Mouse (Mus musculus) MEL (cell line): Measurements from ENCODE around the gene Hat1. TPM values are rescaled to one million over a fixed set of nuclear protein-coding genes. Genes with fewer than 3 reads are reported as not detected.
A peak's percentile ranks its signal among the peaks of the same experiment; 100 is the strongest.

Experiments used
- DNase-seq: peaks from one replicate; pipeline ENCODE4 v3.0.0; 2011; ENCODE audit warnings: low read depth, low spot score
- H3K27ac ChIP-seq: 2 replicates; pipeline ENCODE4 v1.5.1; 2012; ENCODE audit warnings: low read depth, mild to moderate bottlenecking, control low read depth, low read length, moderate library complexity; ENCODE audit not compliant: control insufficient read depth
- H3K27me3 ChIP-seq, 2 experiments: fragments of 150-350 bp in 1 of 2; sonication (generic) in 1 of 2; 2 replicates each; pipeline ENCODE4 v1.6.1; 2012; ENCODE audit warnings: low read length in 2 of 2, mild to moderate bottlenecking in 2 of 2, improper control_type of control experiment in 1 of 2, moderate library complexity in 1 of 2; ENCODE audit not compliant: insufficient read depth in 2 of 2, control insufficient read depth in 1 of 2
- H3K36me3 ChIP-seq, 2 experiments: 2 replicates each; pipeline ENCODE4 v1.6.1; 2012 to 2014; ENCODE audit warnings: low read length in 2 of 2, improper control_type of control experiment in 1 of 2, inconsistent platforms in 1 of 2, mild to moderate bottlenecking in 1 of 2; ENCODE audit not compliant: insufficient read depth in 2 of 2, control insufficient read depth in 1 of 2
- H3K4me1 ChIP-seq, 2 experiments: fragments of 150-350 bp in 1 of 2; sonication (generic) in 1 of 2; 2 replicates each; pipeline ENCODE4 v1.6.1; 2012; ENCODE audit warnings: low read length in 2 of 2, improper control_type of control experiment in 1 of 2, mild to moderate bottlenecking in 1 of 2; ENCODE audit not compliant: insufficient read depth in 2 of 2, control insufficient read depth in 1 of 2
- H3K4me3 ChIP-seq, 2 experiments: fragments of 150-350 bp in 1 of 2; sonication (generic) in 1 of 2; 2 replicates each; pipeline ENCODE4 v1.5.1; 2012; ENCODE audit warnings: low read depth in 2 of 2, low read length in 2 of 2, mild to moderate bottlenecking in 2 of 2, moderate library complexity in 2 of 2, control low read depth in 1 of 2, improper control_type of control experiment in 1 of 2; ENCODE audit not compliant: control insufficient read depth in 1 of 2, insufficient read depth in 1 of 2
- H3K79me2 ChIP-seq: 2 replicates; pipeline ENCODE4 v1.6.1; 2012; ENCODE audit warnings: mild to moderate bottlenecking, low read length, moderate library complexity; ENCODE audit not compliant: control insufficient read depth, poor library complexity, insufficient read depth
- H3K9ac ChIP-seq: 2 replicates; pipeline ENCODE4 v1.6.1; 2012; ENCODE audit warnings: low read depth, mild to moderate bottlenecking, control low read depth, low read length, moderate library complexity; ENCODE audit not compliant: control insufficient read depth, poor library complexity, severe bottlenecking
- H3K9me3 ChIP-seq: fragments of 150-350 bp; sonication (generic); replicated peaks from 2 replicates; pipeline ENCODE4 v1.6.1; 2012; ENCODE audit warnings: mild to moderate bottlenecking, low read length, improper control_type of control experiment, moderate library complexity; ENCODE audit not compliant: insufficient read depth
- BHLHE40 ChIP-seq: IDR thresholded peaks from 2 replicates; pipeline ENCODE4 v1.6.1; 2012; ENCODE audit warnings: low read depth, mild to moderate bottlenecking, inconsistent platforms, low read length, improper control_type of control experiment, borderline replicate concordance
- CHD1 ChIP-seq: IDR thresholded peaks from 2 replicates; pipeline ENCODE4 v1.6.1; 2012; ENCODE audit warnings: low read depth, mild to moderate bottlenecking, inconsistent platforms, low read length, improper control_type of control experiment
- CHD2 ChIP-seq: IDR thresholded peaks from 2 replicates; pipeline ENCODE4 v1.6.1; 2011; ENCODE audit warnings: low read length, improper control_type of control experiment
- E2F4 ChIP-seq: IDR thresholded peaks from 2 replicates; pipeline ENCODE4 v1.6.1; 2011; ENCODE audit warnings: low read depth, low read length, improper control_type of control experiment, borderline replicate concordance
- ELF1 ChIP-seq: IDR thresholded peaks from 2 replicates; pipeline ENCODE4 v1.6.1; 2014; ENCODE audit warnings: low read depth, mild to moderate bottlenecking, inconsistent platforms, low read length, improper control_type of control experiment, moderate library complexity
- EP300 ChIP-seq, 2 experiments: IDR thresholded peaks; 2 replicates each; pipeline ENCODE4 v1.6.1; 2011; ENCODE audit warnings: improper control_type of control experiment in 2 of 2, low read length in 2 of 2, low read depth in 1 of 2, mild to moderate bottlenecking in 1 of 2
- ETS1 ChIP-seq: IDR thresholded peaks from 2 replicates; pipeline ENCODE4 v1.6.1; 2012; ENCODE audit warnings: low read depth, mild to moderate bottlenecking, inconsistent platforms, low read length, improper control_type of control experiment, moderate library complexity
- GABPA ChIP-seq: IDR thresholded peaks from 2 replicates; pipeline ENCODE4 v1.6.1; 2012; ENCODE audit warnings: low read depth, mild to moderate bottlenecking, inconsistent platforms, low read length, improper control_type of control experiment, moderate library complexity
- GATA1 ChIP-seq: IDR thresholded peaks from 2 replicates; pipeline ENCODE4 v1.6.1; 2011; ENCODE audit warnings: low read depth, low read length, improper control_type of control experiment
- HCFC1 ChIP-seq: IDR thresholded peaks from 2 replicates; pipeline ENCODE4 v1.6.1; 2012; ENCODE audit warnings: low read depth, mild to moderate bottlenecking, inconsistent platforms, low read length, improper control_type of control experiment, moderate library complexity
- JUND ChIP-seq: IDR thresholded peaks from 2 replicates; pipeline ENCODE4 v1.6.1; 2011; ENCODE audit warnings: low read depth, mild to moderate bottlenecking, improper control_type of control experiment, low read length
- KAT2A ChIP-seq: conservative IDR thresholded peaks from 2 replicates; pipeline ENCODE4 v1.6.1; 2012; ENCODE audit warnings: low read depth, low read length, improper control_type of control experiment, inconsistent platforms
- MAFK ChIP-seq: IDR thresholded peaks from 2 replicates; pipeline ENCODE4 v1.6.1; 2011; ENCODE audit warnings: low read depth, mild to moderate bottlenecking, low read length, improper control_type of control experiment, borderline replicate concordance
- MAX ChIP-seq: IDR thresholded peaks from 2 replicates; pipeline ENCODE4 v1.6.1; 2011; ENCODE audit warnings: low read length, improper control_type of control experiment
- MAZ ChIP-seq: IDR thresholded peaks from 2 replicates; pipeline ENCODE4 v1.6.1; 2012; ENCODE audit warnings: low read depth, mild to moderate bottlenecking, inconsistent platforms, low read length, improper control_type of control experiment
- MEF2A ChIP-seq: IDR thresholded peaks from 2 replicates; pipeline ENCODE4 v1.6.1; 2014; ENCODE audit warnings: low read depth, mild to moderate bottlenecking, inconsistent platforms, low read length, improper control_type of control experiment; ENCODE audit not compliant: poor library complexity, insufficient replicate concordance, severe bottlenecking; ENCODE audit errors: extremely low read depth
- MXI1 ChIP-seq: IDR thresholded peaks from 2 replicates; pipeline ENCODE4 v1.6.1; 2011; ENCODE audit warnings: mild to moderate bottlenecking, low read depth, low read length, improper control_type of control experiment
- NELFE ChIP-seq: IDR thresholded peaks from 2 replicates; pipeline ENCODE4 v1.6.1; 2011; ENCODE audit warnings: low read depth, low read length, improper control_type of control experiment
- NRF1 ChIP-seq: IDR thresholded peaks from 2 replicates; pipeline ENCODE4 v1.6.1; 2014; ENCODE audit warnings: low read depth, mild to moderate bottlenecking, inconsistent platforms, low read length, improper control_type of control experiment, moderate library complexity; ENCODE audit not compliant: poor library complexity, insufficient read depth, severe bottlenecking
- POLR2A ChIP-seq, 2 experiments: IDR thresholded peaks; 2 replicates each; pipeline ENCODE4 v1.6.1; 2011 to 2012; ENCODE audit warnings: low read length in 2 of 2, mild to moderate bottlenecking in 2 of 2, control low read depth in 1 of 2, improper control_type of control experiment in 1 of 2, low read depth in 1 of 2, moderate library complexity in 1 of 2; ENCODE audit not compliant: control insufficient read depth in 1 of 2, insufficient read depth in 1 of 2, poor library complexity in 1 of 2
- POLR2AphosphoS2 ChIP-seq: IDR thresholded peaks from 2 replicates; pipeline ENCODE4 v1.6.1; 2011; ENCODE audit warnings: low read length, improper control_type of control experiment
- POLR2AphosphoS5 ChIP-seq: IDR thresholded peaks from 2 replicates; pipeline ENCODE4 v1.6.1; 2012; ENCODE audit warnings: low read depth, borderline replicate concordance, mild to moderate bottlenecking, inconsistent platforms, low read length, moderate library complexity, mixed read lengths
- RAD21 ChIP-seq: IDR thresholded peaks from 2 replicates; pipeline ENCODE4 v1.6.1; 2011; ENCODE audit warnings: mild to moderate bottlenecking, low read depth, low read length, improper control_type of control experiment
- SIN3A ChIP-seq: IDR thresholded peaks from 2 replicates; pipeline ENCODE4 v1.6.1; 2012; ENCODE audit warnings: low read length, improper control_type of control experiment, inconsistent platforms
- SMC3 ChIP-seq: IDR thresholded peaks from 2 replicates; pipeline ENCODE4 v1.6.1; 2011; ENCODE audit warnings: low read depth, low read length, improper control_type of control experiment
- TBP ChIP-seq: IDR thresholded peaks from 2 replicates; pipeline ENCODE4 v1.8.0; 2011; ENCODE audit warnings: low read depth, low read length, improper control_type of control experiment
- TCF12 ChIP-seq: IDR thresholded peaks from 2 replicates; pipeline ENCODE4 v1.6.1; 2014; ENCODE audit warnings: low read depth, mild to moderate bottlenecking, inconsistent platforms, low read length, improper control_type of control experiment, moderate library complexity
- UBTF ChIP-seq: IDR thresholded peaks from 2 replicates; pipeline ENCODE4 v1.6.1; 2012; ENCODE audit warnings: low read depth, mild to moderate bottlenecking, inconsistent platforms, low read length, improper control_type of control experiment, moderate library complexity, borderline replicate concordance; ENCODE audit not compliant: insufficient read depth
- USF1 ChIP-seq: IDR thresholded peaks from 2 replicates; pipeline ENCODE4 v1.6.1; 2014; ENCODE audit warnings: low read depth, mild to moderate bottlenecking, inconsistent platforms, low read length, improper control_type of control experiment, moderate library complexity
- ZKSCAN1 ChIP-seq: IDR thresholded peaks from 2 replicates; pipeline ENCODE4 v1.6.1; 2012; ENCODE audit warnings: low read depth, mild to moderate bottlenecking, inconsistent platforms, low read length, improper control_type of control experiment, moderate library complexity
- ZMIZ1 ChIP-seq: IDR thresholded peaks from 2 replicates; pipeline ENCODE4 v1.6.1; 2012; ENCODE audit warnings: low read depth, mild to moderate bottlenecking, inconsistent platforms, low read length, improper control_type of control experiment, moderate library complexity
- polyA plus RNA-seq, 2 experiments: library from polyadenylated mRNA; stranded (reverse) in 1 of 2; unstranded in 1 of 2; fragments of >175 nt in 1 of 2; fragments of >200 nt in 1 of 2; gene quantifications; 2 replicates each; pipeline versions ENCODE4 v1.2.1 to v1.2.4; 2012; ENCODE audit warnings: low replicate concordance in 2 of 2, low read depth in 1 of 2; ENCODE audit not compliant: insufficient read length in 2 of 2, insufficient read depth in 1 of 2, missing spikeins in 1 of 2
- total RNA-seq: library from RNA; depleted of rRNA; stranded (reverse); fragments of 300-350 nt; gene quantifications from 2 replicates; pipeline ENCODE4 v1.2.3, GENCODE M21; 2012

Hat1 gene
- total and polyA plus RNA-seq, 3 experiments = 167 TPM; not detected in 1

DNA sequence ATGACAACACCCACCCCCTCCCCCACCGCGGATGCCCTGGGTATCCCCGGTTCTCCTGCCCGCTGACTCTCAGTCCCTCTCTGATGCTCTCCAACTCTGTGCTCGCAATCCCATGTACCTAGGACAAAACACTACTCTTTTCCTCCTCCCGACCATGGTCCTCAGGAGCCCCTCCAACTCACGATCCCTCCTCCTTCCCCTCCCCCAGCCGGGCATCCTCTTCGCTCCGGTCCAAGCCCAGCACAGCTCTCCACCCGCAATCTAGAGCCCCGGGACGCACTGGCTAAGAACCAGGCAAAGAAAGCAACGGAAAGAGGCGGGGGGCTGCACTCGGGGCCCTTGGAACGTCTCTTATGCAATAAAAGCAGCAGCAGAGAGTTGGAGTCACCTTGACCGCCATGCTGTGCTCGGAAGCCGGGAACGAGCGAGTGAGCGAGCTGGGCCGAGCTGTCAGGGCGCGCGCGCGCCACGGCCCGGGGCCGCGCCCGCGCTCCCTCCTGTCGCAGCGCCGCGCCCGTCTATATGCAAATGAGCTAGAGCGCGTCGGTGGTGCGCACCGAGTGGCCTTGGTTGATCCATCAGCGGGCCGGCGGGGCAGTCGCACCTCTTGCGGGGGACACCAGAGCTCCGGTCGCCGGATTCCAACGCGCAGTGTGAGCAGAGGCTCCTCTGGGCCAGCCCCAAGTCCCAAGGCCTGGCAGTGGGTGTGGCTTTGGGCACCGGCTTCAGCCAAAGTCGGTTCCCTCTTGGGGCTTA, 21.5 kb upstream of the Hat1 start, which contains the start of gene Slc25a12:
Slc25a12 (minus strand) TSS at position 625 of the 756 bp plus-strand sequence.
- Histone ChIP-seq H3K9me3 (no peaks in the 10 kb centered on the region), H3K9ac (peak within 1 kb of the TSS; percentile 78), H3K36me3 (peaks cover 0 to 8% of the 10 kb centered on the region in 2 experiments; a peak in 2 of 4 replicates), H3K27me3 (no peaks in the 10 kb centered on the region), H3K4me3 (peak within 1 kb of the TSS; percentile 68 to 90), H3K79me2 (no peaks in the 10 kb centered on the region), H3K27ac (peak within 1 kb of the TSS; percentile 76), H3K4me1 (peaks cover 3 to 6% of the 10 kb centered on the region in 2 experiments; a peak in 2 of 4 replicates)
- DNase-seq = peak; percentile 94
- TF ChIP-seq CHD1 = 0 out of 2 replicates have a peak, but pooled peaks have one; percentile 75
- peak; percentile 41 for TF ChIP-seq SIN3A
- no peak for TF ChIP-seq ZKSCAN1
- TF ChIP-seq UBTF = 0 out of 2 replicates have a peak, but pooled peaks have one; percentile 61
- 0 out of 2 replicates have a peak, but pooled peaks have one; percentile 27 for TF ChIP-seq HCFC1
- TF ChIP-seq ZMIZ1 = peak; percentile 80
- TF ChIP-seq SMC3 = no peak
- TF ChIP-seq MXI1 = peak; percentile 74
- no peak for TF ChIP-seq POLR2AphosphoS5
- TF ChIP-seq MEF2A = no peak
- 0 out of 4 replicates have a peak, but pooled peaks of 1 of the 2 experiments have one; percentile 7 for TF ChIP-seq EP300 (IDR thresholded peaks at IDR 0.05; ENCODE audit: low read depth in 1 of 2, low read length in 2 of 2)
- no peak for TF ChIP-seq JUND
- 0 out of 2 replicates have a peak, but pooled peaks have one; percentile 21 for TF ChIP-seq MAZ
- 0 out of 2 replicates have a peak, but pooled peaks have one; percentile 8 for TF ChIP-seq ELF1
- no peak for TF ChIP-seq USF1
- peak; percentile 19 to 75; a peak in 2 of 4 replicates for TF ChIP-seq POLR2A (IDR thresholded peaks at IDR 0.05; ENCODE audit: control insufficient read depth in 1 of 2, insufficient read depth in 1 of 2, low read depth in 1 of 2, low read length in 2 of 2, poor library complexity in 1 of 2)
- TF ChIP-seq POLR2AphosphoS2 = peak; percentile 55; the same call in 1 of the 2 replicates
- TF ChIP-seq GATA1 = no peak
- TF ChIP-seq CHD2 = peak; percentile 45
- peak; percentile 53; the same call in 1 of the 2 replicates for TF ChIP-seq TCF12
- TF ChIP-seq TBP = peak; percentile 50; the same call in 1 of the 2 replicates
- peak; percentile 36 for TF ChIP-seq MAX
- no peak for TF ChIP-seq MAFK
- no peak; the same call in 1 of the 2 replicates for TF ChIP-seq KAT2A
- 0 out of 2 replicates have a peak, but pooled peaks have one; percentile 10 for TF ChIP-seq BHLHE40
- no peak for TF ChIP-seq RAD21
- TF ChIP-seq E2F4 = no peak
- peak; percentile 39; the same call in 1 of the 2 replicates for TF ChIP-seq ETS1
- TF ChIP-seq NRF1 = peak; percentile 54; the same call in 1 of the 2 replicates
- no peak for TF ChIP-seq GABPA
- TF ChIP-seq NELFE = peak; percentile 72
